Mouse (Mus musculus): ENCODE measurements around the gene Tfr2. TPM values are rescaled to one million over a fixed set of nuclear protein-coding genes. Genes with fewer than 3 reads are reported as not detected.

Tfr2 gene
- total and polyA plus RNA-seq, 3 experiments: 96.2 to 112 TPM; not detected in 1

GRCm38 (mm10) chr5:137580246-137580645 lies 10.6 kb downstream of the Tfr2 start:
- TF ChIP-seq EP300 (IDR thresholded peaks at IDR 0.05; ENCODE audit: low read depth in 1 of 2, low read length in 2 of 2) (no peak), UBTF (IDR thresholded peaks at IDR 0.05; ENCODE audit: borderline replicate concordance, insufficient read depth, low read depth, low read length) (no peak), CHD2 (IDR thresholded peaks at IDR 0.05; ENCODE audit: low read length) (no peak), ELF1 (IDR thresholded peaks at IDR 0.05; ENCODE audit: low read depth, low read length) (no peak)
- H3K4me1 ChIP-seq (ENCODE audit: control insufficient read depth in 1 of 2, insufficient read depth in 2 of 2, low read length in 2 of 2): no peaks in the 10 kb centered on the region; a peak in 1 of 4 replicates

GRCm38 (mm10) chr5:137582702-137583101 lies 13.1 kb downstream of the Tfr2 start:
- Histone ChIP-seq H3K79me2 (ENCODE audit: control insufficient read depth, insufficient read depth, low read length, poor library complexity) (no peaks in the 10 kb centered on the region), H3K9me3 (replicated peaks; ENCODE audit: insufficient read depth, low read length) (no peaks in the 10 kb centered on the region), H3K27me3 (ENCODE audit: control insufficient read depth in 1 of 2, insufficient read depth in 2 of 2, low read length in 2 of 2) (no peaks in the 10 kb centered on the region), H3K4me1 (ENCODE audit: control insufficient read depth in 1 of 2, insufficient read depth in 2 of 2, low read length in 2 of 2) (no peaks in the 10 kb centered on the region; a peak in 1 of 4 replicates), H3K36me3 (ENCODE audit: control insufficient read depth in 1 of 2, insufficient read depth in 2 of 2, low read length in 2 of 2) (peaks cover 4 to 14% of the 10 kb centered on the region in 2 experiments; a peak in 3 of 4 replicates), H3K9ac (ENCODE audit: control insufficient read depth, low read depth, low read length, poor library complexity, severe bottlenecking) (no peak overlapping the region), H3K4me3 (ENCODE audit: control insufficient read depth in 1 of 2, insufficient read depth in 1 of 2, low read depth in 2 of 2, low read length in 2 of 2) (no peak overlapping the region), H3K27ac (ENCODE audit: control insufficient read depth, low read depth, low read length) (no peak overlapping the region)
- TF ChIP-seq KAT2A (conservative IDR thresholded peaks at IDR 0.05; ENCODE audit: low read depth, low read length) (no peak), CHD1 (IDR thresholded peaks at IDR 0.05; ENCODE audit: low read depth, low read length) (no peak), BHLHE40 (IDR thresholded peaks at IDR 0.05; ENCODE audit: borderline replicate concordance, low read depth, low read length) (no peak), POLR2AphosphoS2 (IDR thresholded peaks at IDR 0.05; ENCODE audit: low read length) (no peak), TAL1 (IDR thresholded peaks at IDR 0.05; ENCODE audit: low read length) (no peak), GABPA (IDR thresholded peaks at IDR 0.05; ENCODE audit: low read depth, low read length) (no peak), ELF1 (IDR thresholded peaks at IDR 0.05; ENCODE audit: low read depth, low read length) (no peak), SMC3 (IDR thresholded peaks at IDR 0.05; ENCODE audit: low read depth, low read length) (no peak), ZKSCAN1 (IDR thresholded peaks at IDR 0.05; ENCODE audit: low read depth, low read length) (no peak), MYC (IDR thresholded peaks at IDR 0.05; ENCODE audit: low read depth, low read length) (no peak), RAD21 (IDR thresholded peaks at IDR 0.05; ENCODE audit: low read depth, low read length) (no peak), MAFK (IDR thresholded peaks at IDR 0.05; ENCODE audit: borderline replicate concordance, low read depth, low read length) (no peak), HCFC1 (IDR thresholded peaks at IDR 0.05; ENCODE audit: low read depth, low read length) (no peak), MAZ (IDR thresholded peaks at IDR 0.05; ENCODE audit: low read depth, low read length) (no peak), MYB (IDR thresholded peaks at IDR 0.05; ENCODE audit: low read depth, low read length) (no peak), MEF2A (IDR thresholded peaks at IDR 0.05; ENCODE audit: extremely low read depth, insufficient replicate concordance, low read depth, low read length, poor library complexity, severe bottlenecking) (no peak), NELFE (IDR thresholded peaks at IDR 0.05; ENCODE audit: low read depth, low read length) (no peak), ZNF384 (IDR thresholded peaks at IDR 0.05; ENCODE audit: low read depth, low read length) (no peak), USF1 (IDR thresholded peaks at IDR 0.05; ENCODE audit: low read depth, low read length) (no peak)
- DNase-seq (ENCODE audit: low read depth, low spot score): no peak

More at GRCm38 (mm10) chr5:137580246-137580645, 10.6 kb downstream of the Tfr2 start:
- Histone ChIP-seq H3K9me3 (replicated peaks; ENCODE audit: insufficient read depth, low read length) (no peaks in the 10 kb centered on the region), H3K27ac (ENCODE audit: control insufficient read depth, low read depth, low read length) (no peak overlapping the region), H3K36me3 (ENCODE audit: control insufficient read depth in 1 of 2, insufficient read depth in 2 of 2, low read length in 2 of 2) (peaks cover 4 to 11% of the 10 kb centered on the region in 2 experiments; a peak in 2 of 4 replicates), H3K9ac (ENCODE audit: control insufficient read depth, low read depth, low read length, poor library complexity, severe bottlenecking) (no peak overlapping the region), H3K27me3 (ENCODE audit: control insufficient read depth in 1 of 2, insufficient read depth in 2 of 2, low read length in 2 of 2) (no peaks in the 10 kb centered on the region), H3K79me2 (ENCODE audit: control insufficient read depth, insufficient read depth, low read length, poor library complexity) (no peaks in the 10 kb centered on the region), H3K4me3 (ENCODE audit: control insufficient read depth in 1 of 2, insufficient read depth in 1 of 2, low read depth in 2 of 2, low read length in 2 of 2) (no peak overlapping the region)
- no peak for DNase-seq (ENCODE audit: low read depth, low spot score)

Measured in MEL (cell line).